Mouse (Mus musculus) left cerebral cortex, postnatal 25 days (tissue): Measurements from ENCODE around the gene Fmc1. TPM values are rescaled to one million over a fixed set of nuclear protein-coding genes. Genes with fewer than 3 reads are reported as not detected.

Experiments
- DNase-seq, 2 experiments: peaks; one replicate each; pipeline ENCODE4 v3.0.0; 2022; ENCODE audit warnings: low spot score in 2 of 2, mixed read lengths in 1 of 2
- intact Hi-C: fragments of 180-260 bp; cut with DNase I; formaldehyde crosslinking; loops from one replicate; pipeline ENCODE4 v1.15.1; 2025
- microRNA-seq, 2 experiments: library from miRNA; unstranded; fragments of <30 nt; microRNA quantifications; one replicate each; pipeline ENCODE4 v1.2.0; 2022
- total RNA-seq, 2 experiments: library from RNA; stranded (reverse); gene quantifications; 2 replicates each; pipeline ENCODE4 v1.2.3; 2021

Gene Fmc1
- total RNA-seq, 2 experiments from 2014 or later, result 52.8 to 55.1 TPM

DNA sequence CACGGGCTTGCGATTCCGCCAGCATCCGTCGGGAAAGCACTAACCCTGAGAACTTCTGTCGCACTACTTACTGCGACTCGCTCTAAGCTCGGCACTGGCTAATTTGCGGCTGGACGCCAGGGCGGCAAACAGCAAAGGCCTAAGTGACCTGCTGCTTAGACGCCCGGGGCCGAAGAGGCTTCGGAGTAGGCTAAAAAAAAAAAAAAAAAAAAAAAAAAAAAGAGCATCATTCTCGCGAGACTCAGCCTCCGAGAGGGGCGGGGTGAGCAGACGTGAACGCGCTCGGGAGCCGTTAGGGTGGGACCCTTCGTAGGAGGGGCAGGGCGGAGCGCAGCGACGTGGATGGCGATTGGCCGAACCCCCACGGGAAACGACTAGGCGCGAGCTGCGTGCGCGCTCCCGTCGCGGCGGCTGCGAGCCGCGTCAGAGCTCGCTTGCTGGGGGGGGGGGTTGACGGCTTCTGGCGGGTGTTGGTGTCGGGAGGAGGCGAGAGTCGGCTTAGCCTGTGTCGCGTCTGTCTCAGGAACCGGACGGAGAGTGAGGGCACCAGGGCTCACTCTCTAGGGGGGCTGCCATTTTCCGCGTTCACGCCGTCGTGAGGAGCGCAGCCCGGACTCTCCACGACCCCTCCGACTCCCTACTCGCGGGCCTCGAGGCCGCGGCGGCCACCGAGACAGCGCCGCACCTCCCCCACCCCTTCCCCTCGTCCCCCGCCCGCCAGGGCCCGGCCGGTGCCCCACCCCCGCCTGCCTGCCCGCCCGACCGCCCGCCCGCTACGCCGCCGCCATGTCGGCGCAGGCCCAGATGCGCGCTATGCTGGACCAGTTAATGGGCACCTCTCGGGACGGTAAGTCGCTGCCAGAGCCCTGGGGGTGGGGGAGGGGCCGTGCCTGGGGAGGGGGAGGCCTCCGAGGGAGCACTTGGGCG is 18.0 kb downstream of the Fmc1 start, which contains the start of gene Luc7l2:
TSS of gene Luc7l2 (plus strand) at position 273 of the 927 bp plus-strand sequence.
- DNase-seq, result peak; percentile 94 to 98
- intact Hi-C loops, result no loop called here

GRCm38 (mm10) chr6:38551989-38552635 is 18.8 kb downstream of the Fmc1 start:
- intact Hi-C loops, result no loop called here
- DNase-seq, result peak; percentile 95 to 98

DNA sequence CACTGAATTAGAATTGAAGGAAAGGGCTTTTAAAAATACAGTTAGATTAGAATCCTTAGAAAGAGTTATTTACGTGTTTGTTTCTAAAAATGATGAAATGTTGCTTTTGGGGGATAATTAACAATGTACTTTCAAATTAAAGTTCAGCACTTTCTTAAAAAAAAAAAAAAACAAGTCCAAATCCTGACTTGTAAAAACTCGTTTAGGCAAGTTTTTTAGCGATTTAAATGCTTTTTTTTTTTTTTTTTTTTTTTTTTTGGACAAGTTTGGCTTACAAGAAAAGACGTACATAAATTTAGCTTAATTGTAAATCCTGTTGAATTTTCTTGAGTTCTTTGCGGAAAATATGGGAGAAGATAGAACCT is 19.3 kb downstream of the Fmc1 start:
- intact Hi-C loops, result no loop called here

DNA sequence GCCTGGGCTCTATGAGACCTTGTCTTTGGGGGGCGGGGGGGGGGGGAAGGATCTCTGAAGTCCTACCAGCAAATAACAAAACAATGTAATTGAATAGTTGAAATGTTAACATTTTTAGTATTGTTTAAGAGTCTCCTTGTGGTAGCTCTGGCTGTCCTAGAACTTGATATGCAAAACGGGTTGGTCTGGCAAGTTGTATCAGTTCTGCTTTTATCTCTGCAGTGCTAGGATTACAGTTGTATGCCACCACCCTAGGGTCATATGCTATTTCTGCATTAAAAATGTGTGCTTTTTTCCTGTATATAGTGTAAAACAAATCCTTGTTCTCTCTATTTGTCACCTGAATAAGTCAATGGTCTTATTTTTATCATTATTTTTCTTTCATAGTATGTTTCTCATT is 42.8 kb downstream of the Fmc1 start:
- intact Hi-C loops, result no loop called here
- no peak for DNase-seq

More for the DNA sequence above, 19.3 kb downstream of the Fmc1 start:
- DNase-seq, result no peak

GRCm38 (mm10) chr6:38580112-38580857 is 47.0 kb downstream of the Fmc1 start:
- peak in 1 of 2 experiments; percentile 63 for DNase-seq
- intact Hi-C loops, result no loop called here

DNA sequence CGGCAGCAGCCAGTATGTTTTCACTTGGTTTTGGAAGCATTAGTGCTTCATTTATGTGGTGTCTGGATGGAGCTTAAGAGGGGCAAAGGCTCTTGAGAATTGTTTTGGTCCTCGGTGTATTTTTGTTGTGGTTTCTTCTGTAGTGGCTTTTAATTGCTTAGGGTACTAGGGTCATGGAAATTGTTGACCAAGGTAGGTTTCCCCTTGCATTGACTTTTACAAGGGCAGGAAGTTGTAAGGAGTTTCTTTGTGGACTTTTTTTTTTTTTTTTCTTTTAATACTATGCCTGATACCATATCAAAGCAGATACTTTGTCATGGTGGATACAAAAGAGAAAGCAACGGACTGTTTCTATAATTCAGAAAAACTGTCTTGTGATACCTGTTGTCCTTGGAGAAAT is 48.4 kb downstream of the Fmc1 start:
- no peak for DNase-seq
- intact Hi-C loops, result no loop called here

Small RNA genes within 50 kb of the gene (microRNA-seq; reads per million reads assigned to microRNA genes)
- 0 reads per million in 2 experiments for gene Mir7670

Other genes starting within 250 kb of the Fmc1 start
- gene Zc3hav1l, start 234.2 kb upstream of the Fmc1 start, total RNA-seq, result 1 to 10 TPM; 3.1 TPM
- gene Zc3hav1, start 178.9 kb upstream of the Fmc1 start, total RNA-seq, result 1 to 10 TPM; 2.5 to 2.6 TPM
- gene Ttc26, start 152.0 kb upstream of the Fmc1 start, total RNA-seq, result 10 to 100 TPM; 12.0 to 13.0 TPM
- 10 to 100 TPM; 40.0 to 51.6 TPM for gene Ubn2, start 99.6 kb upstream of the Fmc1 start, total RNA-seq
- 100 to 1,000 TPM; 154 to 171 TPM for gene Luc7l2, start 17.8 kb downstream of the Fmc1 start, total RNA-seq
- gene Klrg2, start 103.7 kb downstream of the Fmc1 start, total RNA-seq, result under 1 TPM; 0.50 to 0.99 TPM
- gene Clec2l, start 129.6 kb downstream of the Fmc1 start, total RNA-seq, result 10 to 100 TPM; 87.5 to 89.3 TPM